Mouse (Mus musculus): Measurements from ENCODE around the gene Atp8b4. TPM values are rescaled to one million over a fixed set of nuclear protein-coding genes. Genes with fewer than 3 reads are reported as not detected.

The Atp8b4 gene
- polyA plus RNA-seq, 1 experiment from 2014 or later = 0.12 TPM

- H3K36me3 ChIP-seq (ENCODE audit: control insufficient read depth, insufficient read depth) = no peaks in the 10 kb centered on the region
- H3K4me3 ChIP-seq (ENCODE audit: low read depth, low read length) = no peak overlapping the region
- H3K27ac ChIP-seq (ENCODE audit: low read depth, low read length) = no peak overlapping the region
- no peaks in the 10 kb centered on the region for H3K4me1 ChIP-seq (replicated peaks; ENCODE audit: control insufficient read depth, insufficient read depth, low read length)
- no peak overlapping the region for H3K4me2 ChIP-seq (replicated peaks; ENCODE audit: low read depth)
- no peak for ATAC-seq
- H3K27me3 ChIP-seq (replicated peaks; ENCODE audit: control insufficient read depth, insufficient read depth, low read length) = no peaks in the 10 kb centered on the region
- no peak overlapping the region for H3K9ac ChIP-seq (ENCODE audit: low read depth, low read length)
- WGBS = 87% methylated on average over 11 of the region's 11 CpGs
- no peak for TF ChIP-seq CTCF (IDR thresholded peaks at IDR 0.05; ENCODE audit: low read depth)
- H3K9me3 ChIP-seq (ENCODE audit: control insufficient read depth) = no peaks in the 10 kb centered on the region
Observed at GRCm38 (mm10) chr2:126498761-126499452, 1.6 kb downstream of the Atp8b4 start.

DNA sequence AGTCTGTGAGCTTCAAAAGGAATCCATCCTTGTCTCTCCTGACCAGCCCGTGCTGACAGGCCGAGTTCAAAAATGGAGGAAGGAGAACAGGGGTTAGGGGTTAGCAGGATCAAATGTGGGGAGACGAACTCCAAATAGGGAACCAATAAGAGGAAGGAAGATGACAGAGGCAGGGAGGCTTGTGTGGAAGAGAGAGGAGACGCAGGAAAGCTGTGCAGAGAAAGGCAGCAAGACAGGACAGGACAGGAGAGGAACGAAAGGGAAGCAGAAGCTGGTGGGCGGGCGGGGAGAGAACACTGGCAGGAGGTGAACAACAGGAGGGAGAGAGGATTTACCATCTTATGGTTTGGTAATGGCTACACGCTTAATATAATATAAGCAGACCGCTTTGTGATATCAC lies 3.6 kb downstream of the Atp8b4 start:
- no peak overlapping the region for H3K4me3 ChIP-seq (ENCODE audit: low read depth, low read length)
- no peak for ATAC-seq
- no peaks in the 10 kb centered on the region for H3K4me1 ChIP-seq (replicated peaks; ENCODE audit: control insufficient read depth, insufficient read depth, low read length)
- TF ChIP-seq CTCF (IDR thresholded peaks at IDR 0.05; ENCODE audit: low read depth) = no peak
- no peak overlapping the region for H3K9ac ChIP-seq (ENCODE audit: low read depth, low read length)
- H3K9me3 ChIP-seq (ENCODE audit: control insufficient read depth) = no peaks in the 10 kb centered on the region
- H3K4me2 ChIP-seq (replicated peaks; ENCODE audit: low read depth) = no peak overlapping the region
- H3K36me3 ChIP-seq (ENCODE audit: control insufficient read depth, insufficient read depth) = no peaks in the 10 kb centered on the region
- H3K27me3 ChIP-seq (replicated peaks; ENCODE audit: control insufficient read depth, insufficient read depth, low read length) = no peaks in the 10 kb centered on the region
- WGBS = 90% methylated on average over 9 of the region's 9 CpGs
- H3K27ac ChIP-seq (ENCODE audit: low read depth, low read length) = no peak overlapping the region

DNA sequence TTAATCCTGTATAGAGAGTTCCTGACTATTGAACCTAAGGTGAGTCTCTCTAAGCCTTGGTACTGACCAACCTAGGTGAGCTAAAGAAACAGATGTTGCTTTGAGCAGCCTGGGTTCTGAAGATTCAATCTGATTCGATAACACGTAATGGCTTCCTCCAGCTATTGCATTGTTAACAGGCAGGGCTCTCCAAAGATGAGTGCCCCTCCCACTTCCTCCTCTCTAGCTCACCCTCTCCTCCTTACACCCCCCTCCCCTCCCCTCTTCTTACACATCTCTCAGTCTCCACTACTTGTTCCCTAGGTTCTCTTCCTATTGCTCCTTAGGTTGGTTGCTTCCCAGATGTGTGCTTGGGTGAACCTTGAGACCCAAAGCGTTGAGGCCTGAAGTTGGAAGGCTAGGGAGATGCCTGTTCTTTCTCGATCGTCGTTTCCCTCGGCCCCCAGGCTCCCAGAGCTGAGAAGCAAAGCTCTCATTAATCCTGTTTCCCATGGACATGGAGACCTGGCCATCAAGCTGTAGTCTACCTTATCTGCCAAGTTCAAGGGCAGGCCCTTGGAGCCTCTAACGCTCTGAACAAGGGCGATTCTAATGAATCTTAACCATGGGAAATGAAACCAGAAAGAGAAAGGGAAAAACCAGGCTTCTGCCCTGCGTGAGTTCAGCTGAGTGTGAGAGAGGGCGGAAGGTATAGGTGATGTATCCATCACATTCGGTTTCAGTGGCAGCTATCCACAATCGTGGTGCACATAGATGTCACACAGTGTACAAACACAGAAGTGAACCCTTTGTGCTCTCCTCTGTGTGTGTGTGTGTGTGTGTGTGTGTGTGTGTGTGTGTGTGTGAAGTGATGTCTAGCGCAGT lies 4.4 kb downstream of the Atp8b4 start:
- ATAC-seq = no peak
- Histone ChIP-seq H3K36me3 (ENCODE audit: control insufficient read depth, insufficient read depth) (no peaks in the 10 kb centered on the region), H3K27me3 (replicated peaks; ENCODE audit: control insufficient read depth, insufficient read depth, low read length) (no peaks in the 10 kb centered on the region), H3K4me3 (ENCODE audit: low read depth, low read length) (no peak overlapping the region), H3K27ac (ENCODE audit: low read depth, low read length) (no peak overlapping the region), H3K9ac (ENCODE audit: low read depth, low read length) (no peak overlapping the region), H3K9me3 (ENCODE audit: control insufficient read depth) (no peaks in the 10 kb centered on the region), H3K4me1 (replicated peaks; ENCODE audit: control insufficient read depth, insufficient read depth, low read length) (no peaks in the 10 kb centered on the region), H3K4me2 (replicated peaks; ENCODE audit: low read depth) (no peak overlapping the region)
- WGBS = 84% methylated on average over 14 of the region's 14 CpGs
- no peak for TF ChIP-seq CTCF (IDR thresholded peaks at IDR 0.05; ENCODE audit: low read depth)

DNA sequence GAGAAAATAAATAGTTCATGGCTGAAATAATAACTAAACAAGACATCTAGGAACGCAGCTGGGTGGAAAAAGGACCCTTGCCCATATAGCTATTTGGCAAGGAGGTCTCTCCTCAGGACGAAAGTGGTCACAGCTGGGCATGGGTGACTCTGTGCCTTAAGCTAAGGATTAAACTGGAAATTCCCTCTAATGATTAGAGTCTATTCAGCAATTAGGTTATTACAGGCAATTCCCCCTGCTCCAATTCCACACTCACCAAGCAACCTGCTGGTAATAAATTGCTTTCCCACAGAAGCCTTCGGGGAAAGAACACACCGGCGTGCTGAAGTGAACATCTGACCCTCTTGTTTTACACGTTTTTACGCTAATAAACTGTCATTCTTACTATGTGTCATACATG lies 5.2 kb downstream of the Atp8b4 start:
- no peaks in the 10 kb centered on the region for H3K4me1 ChIP-seq (replicated peaks; ENCODE audit: control insufficient read depth, insufficient read depth, low read length)
- no peak overlapping the region for H3K27ac ChIP-seq (ENCODE audit: low read depth, low read length)
- H3K4me2 ChIP-seq (replicated peaks; ENCODE audit: low read depth) = no peak overlapping the region
- H3K36me3 ChIP-seq (ENCODE audit: control insufficient read depth, insufficient read depth) = no peaks in the 10 kb centered on the region
- ATAC-seq = no peak
- H3K9ac ChIP-seq (ENCODE audit: low read depth, low read length) = no peak overlapping the region
- H3K4me3 ChIP-seq (ENCODE audit: low read depth, low read length) = no peak overlapping the region
- no peak for TF ChIP-seq CTCF (IDR thresholded peaks at IDR 0.05; ENCODE audit: low read depth)
- WGBS = 54% methylated on average over 7 of the region's 7 CpGs
- no peaks in the 10 kb centered on the region for H3K27me3 ChIP-seq (replicated peaks; ENCODE audit: control insufficient read depth, insufficient read depth, low read length)
- no peaks in the 10 kb centered on the region for H3K9me3 ChIP-seq (ENCODE audit: control insufficient read depth)

- no peak overlapping the region for H3K27ac ChIP-seq (ENCODE audit: low read depth, low read length)
- TF ChIP-seq CTCF (IDR thresholded peaks at IDR 0.05; ENCODE audit: low read depth) = no peak
- 83% methylated on average over 8 of the region's 8 CpGs for WGBS
Observed at GRCm38 (mm10) chr2:126493306-126493705, 7.2 kb downstream of the Atp8b4 start.

GRCm38 (mm10) chr2:126492713-126493112 lies 7.8 kb downstream of the Atp8b4 start:
- no peak for ATAC-seq
- Histone ChIP-seq H3K27me3 (replicated peaks; ENCODE audit: control insufficient read depth, insufficient read depth, low read length) (no peaks in the 10 kb centered on the region), H3K36me3 (ENCODE audit: control insufficient read depth, insufficient read depth) (no peaks in the 10 kb centered on the region), H3K4me1 (replicated peaks; ENCODE audit: control insufficient read depth, insufficient read depth, low read length) (no peaks in the 10 kb centered on the region), H3K4me3 (ENCODE audit: low read depth, low read length) (no peak overlapping the region), H3K9me3 (ENCODE audit: control insufficient read depth) (no peaks in the 10 kb centered on the region), H3K9ac (ENCODE audit: low read depth, low read length) (no peak overlapping the region), H3K4me2 (replicated peaks; ENCODE audit: low read depth) (no peak overlapping the region), H3K27ac (ENCODE audit: low read depth, low read length) (no peak overlapping the region)
- 65% methylated on average over 5 of the region's 5 CpGs for WGBS
- TF ChIP-seq CTCF (IDR thresholded peaks at IDR 0.05; ENCODE audit: low read depth) = no peak

More at GRCm38 (mm10) chr2:126493306-126493705, 7.2 kb downstream of the Atp8b4 start:
- H3K9ac ChIP-seq (ENCODE audit: low read depth, low read length) = no peak overlapping the region
- no peaks in the 10 kb centered on the region for H3K27me3 ChIP-seq (replicated peaks; ENCODE audit: control insufficient read depth, insufficient read depth, low read length)
- no peaks in the 10 kb centered on the region for H3K4me1 ChIP-seq (replicated peaks; ENCODE audit: control insufficient read depth, insufficient read depth, low read length)
- no peak for ATAC-seq
- no peaks in the 10 kb centered on the region for H3K9me3 ChIP-seq (ENCODE audit: control insufficient read depth)
- H3K4me3 ChIP-seq (ENCODE audit: low read depth, low read length) = no peak overlapping the region
- no peaks in the 10 kb centered on the region for H3K36me3 ChIP-seq (ENCODE audit: control insufficient read depth, insufficient read depth)
- no peak overlapping the region for H3K4me2 ChIP-seq (replicated peaks; ENCODE audit: low read depth)

Data from intestine, postnatal 0 days (tissue).